Mouse (Mus musculus) liver, adult 2 months (tissue): ENCODE measurements around the gene Ptpn6. TPM values are rescaled to one million over a fixed set of nuclear protein-coding genes. Genes with fewer than 3 reads are reported as not detected.

Experiments used
- DNase-seq: peaks from one replicate; pipeline ENCODE4 v3.0.0-alpha.2; 2011; ENCODE audit warnings: low read depth, low spot score; ENCODE audit errors: extremely low read depth
- H3K27ac ChIP-seq: fragments of 200-500 bp; replicated peaks from 2 replicates; pipeline ENCODE4 v1.5.1; 2012; ENCODE audit warnings: low read depth, mild to moderate bottlenecking, control low read depth, inconsistent platforms, low read length; ENCODE audit not compliant: insufficient read depth
- H3K27me3 ChIP-seq: fragments of 200-500 bp; 2 replicates; pipeline ENCODE4 v1.6.1; 2012; ENCODE audit warnings: mild to moderate bottlenecking, moderate library complexity, low read length, inconsistent platforms; ENCODE audit not compliant: control insufficient read depth, insufficient read depth
- H3K36me3 ChIP-seq: fragments of 200-500 bp; 2 replicates; pipeline ENCODE4 v1.6.1; 2012; ENCODE audit warnings: low read length, inconsistent platforms; ENCODE audit not compliant: control insufficient read depth, insufficient read depth
- H3K4me1 ChIP-seq: fragments of 200-500 bp; 2 replicates; pipeline ENCODE4 v1.6.1; 2011; ENCODE audit warnings: low read length; ENCODE audit not compliant: control insufficient read depth, insufficient read depth
- H3K4me3 ChIP-seq: fragments of 200-500 bp; 2 replicates; pipeline ENCODE4 v1.5.1; 2011; ENCODE audit warnings: low read depth, mild to moderate bottlenecking, control low read depth, low read length, moderate library complexity; ENCODE audit not compliant: insufficient read depth
- H3K79me2 ChIP-seq: fragments of 200-500 bp; 2 replicates; pipeline ENCODE4 v1.6.1; 2012; ENCODE audit warnings: inconsistent platforms, mild to moderate bottlenecking, low read length, moderate library complexity; ENCODE audit not compliant: control insufficient read depth, insufficient read depth
- H3K9ac ChIP-seq: fragments of 200-500 bp; 2 replicates; pipeline ENCODE4 v1.6.1; 2012; ENCODE audit warnings: low read depth, mild to moderate bottlenecking, control low read depth, inconsistent platforms, low read length
- CTCF ChIP-seq: fragments of 200-500 bp; IDR thresholded peaks from 2 replicates; pipeline ENCODE4 v1.5.1; 2011; ENCODE audit warnings: low read depth, low read length, control low read depth
- POLR2A ChIP-seq: fragments of 200-500 bp; IDR thresholded peaks from 2 replicates; pipeline ENCODE4 v1.6.1; 2011; ENCODE audit warnings: low read length, control low read depth; ENCODE audit not compliant: insufficient read depth; ENCODE audit errors: extremely low read depth
- WGBS: fragments of 180-500 bp; shearing (Covaris S2); methylation state at CpG from one replicate; pipeline ENCODE4 v1.1.7; 2018; 5-methylcytosine and 5-hydroxymethylcytosine counted together
- polyA plus RNA-seq: library from polyadenylated mRNA; depleted of rRNA; stranded (reverse); fragments of >200 nt; gene quantifications from 2 replicates; pipeline ENCODE4 v1.2.3, GENCODE M21; 2012
- total RNA-seq: library from RNA; depleted of rRNA; stranded (reverse); fragments of >200 nt; gene quantifications from 2 replicates; pipeline ENCODE4 v1.2.3, GENCODE M21; 2014

The Ptpn6 gene
- total and polyA plus RNA-seq, 2 experiments, result 17.8 to 19.7 TPM

- peaks cover 8% of the 10 kb centered on the region for H3K36me3 ChIP-seq
- no peaks in the 10 kb centered on the region for H3K27me3 ChIP-seq
- H3K9ac ChIP-seq, result no peak overlapping the region
- TF ChIP-seq POLR2A (no peak), CTCF (no peak)
- WGBS, result 81% methylated on average over 11 of the region's 11 CpGs
- no peak for DNase-seq
- H3K27ac ChIP-seq, result no peak overlapping the region
- no peaks in the 10 kb centered on the region for H3K79me2 ChIP-seq
- H3K4me1 ChIP-seq, result peaks cover 10% of the 10 kb centered on the region
- no peak overlapping the region for H3K4me3 ChIP-seq
Observed at GRCm38 (mm10) chr6:124720904-124721303, 17.6 kb downstream of the Ptpn6 start.

GRCm38 (mm10) chr6:124719354-124719978 lies 19.0 kb downstream of the Ptpn6 start:
- Histone ChIP-seq H3K27ac (peak overlapping the region; percentile 32; the same call in 1 of the 2 replicates), H3K36me3 (peaks cover 15% of the 10 kb centered on the region), H3K4me3 (no peak overlapping the region), H3K4me1 (peaks cover 10% of the 10 kb centered on the region), H3K9ac (no peak overlapping the region), H3K79me2 (no peaks in the 10 kb centered on the region), H3K27me3 (no peaks in the 10 kb centered on the region)
- TF ChIP-seq POLR2A, result no peak
- TF ChIP-seq CTCF, result no peak
- 45% methylated on average over 7 of the region's 7 CpGs for WGBS
- peak; percentile 92 for DNase-seq

- Histone ChIP-seq H3K4me1 (peaks cover 13% of the 10 kb centered on the region), H3K79me2 (peaks cover 5% of the 10 kb centered on the region; the same call in 1 of the 2 replicates), H3K9ac (no peak overlapping the region), H3K27me3 (no peaks in the 10 kb centered on the region), H3K36me3 (peaks cover 15% of the 10 kb centered on the region), H3K4me3 (no peak overlapping the region), H3K27ac (no peak overlapping the region)
- 78% methylated on average over 13 of the region's 16 CpGs for WGBS
- no peak for DNase-seq
- no peak for TF ChIP-seq CTCF
- TF ChIP-seq POLR2A, result no peak
Observed at GRCm38 (mm10) chr6:124718703-124719102, 19.8 kb downstream of the Ptpn6 start.

- no peak overlapping the region for H3K27ac ChIP-seq
- H3K79me2 ChIP-seq, result peaks cover 10% of the 10 kb centered on the region; the same call in 1 of the 2 replicates
- peaks cover 16% of the 10 kb centered on the region for H3K4me1 ChIP-seq
- TF ChIP-seq POLR2A (no peak), CTCF (no peak)
- H3K36me3 ChIP-seq, result peaks cover 15% of the 10 kb centered on the region
- WGBS, result 60% methylated on average over 13 of the region's 13 CpGs
- no peak overlapping the region for H3K4me3 ChIP-seq
- H3K27me3 ChIP-seq, result no peaks in the 10 kb centered on the region
- DNase-seq, result no peak
- H3K9ac ChIP-seq, result no peak overlapping the region
Observed at GRCm38 (mm10) chr6:124717968-124718367, 20.5 kb downstream of the Ptpn6 start.

- peaks cover 16% of the 10 kb centered on the region for H3K4me1 ChIP-seq
- WGBS, result 60% methylated on average over 20 of the region's 20 CpGs
- no peak overlapping the region for H3K4me3 ChIP-seq
- H3K9ac ChIP-seq, result no peak overlapping the region
- peaks cover 17% of the 10 kb centered on the region; the same call in 1 of the 2 replicates for H3K79me2 ChIP-seq
- H3K27ac ChIP-seq, result no peak overlapping the region
- TF ChIP-seq POLR2A (no peak), CTCF (peak; percentile 88)
- H3K36me3 ChIP-seq, result peaks cover 15% of the 10 kb centered on the region
- H3K27me3 ChIP-seq, result no peaks in the 10 kb centered on the region
- peak; percentile 49 for DNase-seq
Observed at GRCm38 (mm10) chr6:124716864-124717490, 21.5 kb downstream of the Ptpn6 start.

- peak overlapping the region; percentile 91 for H3K9ac ChIP-seq
- peak overlapping the region; percentile 89 for H3K27ac ChIP-seq
- H3K27me3 ChIP-seq, result no peaks in the 10 kb centered on the region
- WGBS, result 3% methylated on average over 11 of the region's 11 CpGs
- peak overlapping the region; percentile 86 for H3K4me3 ChIP-seq
- peaks cover 19% of the 10 kb centered on the region for H3K4me1 ChIP-seq
- no peak for TF ChIP-seq POLR2A
- no peak for TF ChIP-seq CTCF
- H3K36me3 ChIP-seq, result peaks cover 15% of the 10 kb centered on the region
- peaks cover 35% of the 10 kb centered on the region; the same call in 1 of the 2 replicates for H3K79me2 ChIP-seq
- DNase-seq, result peak; percentile 67
Observed at GRCm38 (mm10) chr6:124712918-124713317, 25.6 kb downstream of the Ptpn6 start.
